Mouse (Mus musculus): ENCODE measurements around the gene Mcf2l. TPM values are rescaled to one million over a fixed set of nuclear protein-coding genes. Genes with fewer than 3 reads are reported as not detected.

Gene Mcf2l
- polyA plus RNA-seq, 1 experiment from 2014 or later, result 140 TPM

DNA sequence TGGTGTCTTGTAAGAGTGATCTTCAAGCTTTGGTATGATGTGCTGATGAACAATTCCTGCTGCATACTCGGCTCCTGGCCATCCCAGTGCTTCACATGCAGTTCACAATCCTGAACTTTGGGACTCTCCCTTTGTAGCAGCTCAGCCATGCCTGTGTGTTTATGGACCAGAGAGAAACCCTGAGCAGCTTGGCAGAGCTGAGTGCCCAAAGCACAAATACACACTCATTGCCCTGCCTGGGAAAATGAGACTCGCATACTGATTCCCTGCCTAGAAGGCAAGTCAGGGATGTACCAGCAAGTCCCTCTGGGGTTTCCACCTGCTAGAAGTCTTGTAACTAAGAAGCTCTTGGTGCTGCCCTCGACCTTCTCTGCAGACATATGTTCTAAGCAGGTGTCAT, 3.9 kb upstream of the Mcf2l start:
- Histone ChIP-seq H3K9me3 (ENCODE audit: control insufficient read depth, low read length) (no peaks in the 10 kb centered on the region), H3K4me2 (ENCODE audit: low read depth, low read length) (no peak overlapping the region), H3K36me3 (ENCODE audit: control insufficient read depth, insufficient read depth, low read length) (no peaks in the 10 kb centered on the region), H3K4me1 (ENCODE audit: control insufficient read depth, insufficient read depth, low read length) (peaks cover 5% of the 10 kb centered on the region; the same call in 1 of the 2 replicates), H3K9ac (replicated peaks; ENCODE audit: low read depth, low read length) (no peak overlapping the region), H3K4me3 (ENCODE audit: low read depth, low read length) (no peak overlapping the region), H3K27me3 (ENCODE audit: control insufficient read depth, insufficient read depth, low read length) (no peaks in the 10 kb centered on the region), H3K27ac (ENCODE audit: low read depth, low read length) (no peak overlapping the region)
- 74% methylated on average over 3 of the region's 3 CpGs for WGBS
- ATAC-seq (ENCODE audit: low read depth), result no peak

DNA sequence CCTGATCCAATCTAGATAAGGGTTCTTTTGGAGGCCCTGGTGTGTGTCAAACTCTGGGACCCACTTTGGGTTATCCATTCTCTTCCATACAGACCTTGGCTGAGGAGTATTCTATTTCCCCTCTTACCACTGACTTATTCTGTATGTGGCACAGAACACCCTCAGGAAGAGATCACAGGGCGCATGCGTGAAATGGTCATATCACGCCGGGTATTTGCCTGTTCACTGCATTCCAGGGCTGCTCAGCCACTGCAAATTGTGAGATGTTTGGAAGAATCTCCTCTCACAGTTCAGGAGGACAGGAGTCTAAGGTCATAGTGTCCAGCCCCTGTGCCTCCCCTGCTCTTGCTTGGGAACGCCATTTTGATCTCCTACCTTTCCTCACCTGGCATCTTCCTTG, 3.0 kb upstream of the Mcf2l start:
- Histone ChIP-seq H3K4me2 (ENCODE audit: low read depth, low read length) (no peak overlapping the region), H3K9ac (replicated peaks; ENCODE audit: low read depth, low read length) (no peak overlapping the region), H3K9me3 (ENCODE audit: control insufficient read depth, low read length) (no peaks in the 10 kb centered on the region), H3K4me3 (ENCODE audit: low read depth, low read length) (no peak overlapping the region), H3K27me3 (ENCODE audit: control insufficient read depth, insufficient read depth, low read length) (no peaks in the 10 kb centered on the region), H3K27ac (ENCODE audit: low read depth, low read length) (no peak overlapping the region), H3K4me1 (ENCODE audit: control insufficient read depth, insufficient read depth, low read length) (peaks cover 6% of the 10 kb centered on the region; the same call in 1 of the 2 replicates), H3K36me3 (ENCODE audit: control insufficient read depth, insufficient read depth, low read length) (no peaks in the 10 kb centered on the region)
- 78% methylated on average over 5 of the region's 5 CpGs for WGBS
- ATAC-seq (ENCODE audit: low read depth), result no peak

DNA sequence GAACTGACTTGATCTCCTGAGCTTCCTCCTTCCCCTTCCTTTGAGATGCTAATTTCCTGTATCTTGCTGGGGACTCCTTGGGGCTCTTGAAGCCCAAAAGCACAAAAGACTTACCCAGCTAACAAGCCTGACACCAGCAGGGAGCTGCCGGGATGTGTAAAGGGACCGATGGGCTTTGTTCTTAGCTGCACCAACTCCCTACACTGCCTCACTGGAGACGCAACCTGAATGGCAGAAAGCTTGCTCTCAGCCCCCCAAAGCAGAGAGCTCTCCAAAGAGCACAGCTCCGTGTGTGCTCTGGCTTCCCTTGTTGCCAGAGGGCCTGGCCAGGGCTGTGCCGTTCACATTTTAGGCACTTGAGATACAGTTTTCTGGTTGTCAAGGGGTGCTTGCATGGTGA, 2.1 kb upstream of the Mcf2l start:
- peaks cover 6% of the 10 kb centered on the region; the same call in 1 of the 2 replicates for H3K4me1 ChIP-seq (ENCODE audit: control insufficient read depth, insufficient read depth, low read length)
- no peaks in the 10 kb centered on the region for H3K9me3 ChIP-seq (ENCODE audit: control insufficient read depth, low read length)
- H3K27me3 ChIP-seq (ENCODE audit: control insufficient read depth, insufficient read depth, low read length), result no peaks in the 10 kb centered on the region
- H3K36me3 ChIP-seq (ENCODE audit: control insufficient read depth, insufficient read depth, low read length), result no peaks in the 10 kb centered on the region
- no peak overlapping the region for H3K27ac ChIP-seq (ENCODE audit: low read depth, low read length)
- H3K4me2 ChIP-seq (ENCODE audit: low read depth, low read length), result no peak overlapping the region
- no peak for ATAC-seq (ENCODE audit: low read depth)
- H3K9ac ChIP-seq (replicated peaks; ENCODE audit: low read depth, low read length), result no peak overlapping the region
- H3K4me3 ChIP-seq (ENCODE audit: low read depth, low read length), result no peak overlapping the region
- 0% methylated on average over 5 of the region's 5 CpGs for WGBS

DNA sequence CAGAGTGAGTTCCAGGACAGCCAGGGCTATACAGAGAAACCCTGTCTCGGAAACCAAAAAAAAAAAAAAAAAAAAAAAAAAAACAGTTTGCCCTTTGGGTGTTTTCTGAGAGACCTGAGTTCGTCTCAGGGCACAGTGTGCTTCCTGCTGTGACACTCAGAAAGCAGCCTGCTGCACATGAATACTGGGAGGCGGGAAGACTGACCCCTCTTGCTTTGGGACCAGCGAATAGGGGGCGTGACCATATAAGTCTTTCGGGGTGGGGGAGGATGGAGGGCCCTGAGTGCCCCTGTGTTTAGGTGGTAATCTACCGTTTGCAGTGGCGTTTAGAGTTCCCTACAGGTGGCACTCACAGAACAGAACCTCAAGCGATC, 636 bp upstream of the Mcf2l start:
- Histone ChIP-seq H3K4me3 (ENCODE audit: low read depth, low read length) (peak overlapping the region; percentile 52), H3K27ac (ENCODE audit: low read depth, low read length) (no peak overlapping the region), H3K4me1 (ENCODE audit: control insufficient read depth, insufficient read depth, low read length) (peaks cover 6% of the 10 kb centered on the region; the same call in 1 of the 2 replicates), H3K9me3 (ENCODE audit: control insufficient read depth, low read length) (no peaks in the 10 kb centered on the region), H3K9ac (replicated peaks; ENCODE audit: low read depth, low read length) (peak overlapping the region; percentile 68; the same call in 1 of the 2 replicates), H3K4me2 (ENCODE audit: low read depth, low read length) (peak overlapping the region; percentile 75), H3K27me3 (ENCODE audit: control insufficient read depth, insufficient read depth, low read length) (no peaks in the 10 kb centered on the region), H3K36me3 (ENCODE audit: control insufficient read depth, insufficient read depth, low read length) (no peaks in the 10 kb centered on the region)
- no peak; the same call in 1 of the 2 replicates for ATAC-seq (ENCODE audit: low read depth)
- WGBS, result 6% methylated on average over 9 of the region's 9 CpGs

DNA sequence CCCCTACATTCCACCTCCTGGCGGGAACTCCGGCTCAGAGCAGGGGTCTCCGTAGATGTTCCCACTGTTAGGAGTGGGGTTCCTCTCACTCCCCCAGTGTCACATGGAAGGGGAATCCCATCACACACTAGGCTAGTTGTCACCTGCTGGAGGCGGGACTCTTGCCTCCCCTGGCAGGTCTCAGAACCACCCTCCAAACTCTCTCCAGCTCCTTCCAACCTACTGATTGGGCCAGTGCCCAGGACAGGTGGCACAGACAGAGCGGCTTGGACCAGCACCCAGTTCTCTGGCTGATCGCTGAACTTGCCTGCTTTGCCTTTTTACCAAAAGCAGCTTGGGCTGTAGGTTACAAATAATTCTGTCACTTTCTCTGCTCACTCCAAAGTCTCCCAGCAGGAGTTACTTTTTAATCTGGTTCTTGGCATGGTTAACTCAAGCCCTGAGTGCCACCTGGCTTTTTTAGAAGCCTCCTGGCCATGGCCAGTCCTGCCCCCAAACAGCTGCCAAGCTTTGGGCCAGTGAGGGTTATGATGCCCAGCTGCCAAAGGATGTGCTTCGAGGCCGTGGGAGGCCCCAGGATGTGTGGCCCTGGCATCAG, 687 bp downstream of the Mcf2l start:
- H3K27me3 ChIP-seq (ENCODE audit: control insufficient read depth, insufficient read depth, low read length), result no peaks in the 10 kb centered on the region
- peaks cover 6% of the 10 kb centered on the region; the same call in 1 of the 2 replicates for H3K4me1 ChIP-seq (ENCODE audit: control insufficient read depth, insufficient read depth, low read length)
- peak overlapping the region; percentile 75 for H3K4me2 ChIP-seq (ENCODE audit: low read depth, low read length)
- 17% methylated on average over 8 of the region's 8 CpGs for WGBS
- no peaks in the 10 kb centered on the region for H3K36me3 ChIP-seq (ENCODE audit: control insufficient read depth, insufficient read depth, low read length)
- peak; percentile 68 for ATAC-seq (ENCODE audit: low read depth)
- H3K27ac ChIP-seq (ENCODE audit: low read depth, low read length), result no peak overlapping the region
- H3K9ac ChIP-seq (replicated peaks; ENCODE audit: low read depth, low read length), result peak overlapping the region; percentile 68
- H3K9me3 ChIP-seq (ENCODE audit: control insufficient read depth, low read length), result no peaks in the 10 kb centered on the region
- H3K4me3 ChIP-seq (ENCODE audit: low read depth, low read length), result peak overlapping the region; percentile 52

DNA sequence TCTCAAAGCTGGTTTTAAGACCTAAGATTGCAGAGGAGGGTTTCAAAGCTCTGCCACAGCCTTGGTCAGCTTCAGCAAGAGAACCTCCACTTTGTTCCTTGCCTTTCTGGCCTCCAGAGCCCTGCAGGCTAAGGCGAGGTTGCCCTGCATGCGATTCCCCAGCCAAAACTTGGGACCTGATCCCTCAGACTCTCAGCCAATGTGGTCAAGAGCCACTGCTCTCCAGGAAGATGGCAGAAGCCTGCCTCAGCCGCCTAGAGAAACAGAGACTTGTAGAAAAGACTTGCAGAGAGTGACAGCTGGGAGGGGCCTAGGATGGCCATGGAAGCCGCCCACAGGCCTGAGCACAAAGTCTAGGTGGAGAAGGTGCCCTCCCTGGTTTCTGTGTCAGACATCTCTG, 1.4 kb downstream of the Mcf2l start:
- H3K4me3 ChIP-seq (ENCODE audit: low read depth, low read length), result no peak overlapping the region
- H3K9me3 ChIP-seq (ENCODE audit: control insufficient read depth, low read length), result no peaks in the 10 kb centered on the region
- H3K27ac ChIP-seq (ENCODE audit: low read depth, low read length), result no peak overlapping the region
- no peak overlapping the region for H3K4me2 ChIP-seq (ENCODE audit: low read depth, low read length)
- H3K27me3 ChIP-seq (ENCODE audit: control insufficient read depth, insufficient read depth, low read length), result no peaks in the 10 kb centered on the region
- no peak for ATAC-seq (ENCODE audit: low read depth)
- H3K36me3 ChIP-seq (ENCODE audit: control insufficient read depth, insufficient read depth, low read length), result no peaks in the 10 kb centered on the region
- peaks cover 6% of the 10 kb centered on the region; the same call in 1 of the 2 replicates for H3K4me1 ChIP-seq (ENCODE audit: control insufficient read depth, insufficient read depth, low read length)
- WGBS, result 83% methylated on average over 4 of the region's 4 CpGs
- H3K9ac ChIP-seq (replicated peaks; ENCODE audit: low read depth, low read length), result no peak overlapping the region

DNA sequence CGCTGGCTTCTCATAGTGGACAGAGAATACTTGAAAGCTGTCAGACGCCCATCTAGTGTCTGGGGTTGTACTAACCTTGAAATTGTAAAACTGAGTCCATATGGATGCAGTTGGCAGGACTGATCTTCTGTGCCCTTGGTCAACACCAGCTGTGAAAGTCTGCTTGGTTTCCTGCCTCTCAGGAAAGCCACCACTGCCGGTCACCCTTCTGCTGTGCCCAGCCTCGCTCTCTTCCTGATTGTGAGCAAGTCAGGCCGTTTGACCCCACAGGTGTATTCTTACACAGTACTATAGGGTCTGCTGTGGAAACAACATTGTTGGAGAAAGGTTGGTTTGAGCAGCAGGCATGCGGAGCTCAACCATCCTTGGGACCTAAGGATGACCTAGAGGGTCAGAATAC, 3.5 kb downstream of the Mcf2l start:
- Histone ChIP-seq H3K4me3 (ENCODE audit: low read depth, low read length) (no peak overlapping the region), H3K4me2 (ENCODE audit: low read depth, low read length) (no peak overlapping the region), H3K4me1 (ENCODE audit: control insufficient read depth, insufficient read depth, low read length) (peaks cover 6% of the 10 kb centered on the region; the same call in 1 of the 2 replicates), H3K27ac (ENCODE audit: low read depth, low read length) (no peak overlapping the region), H3K36me3 (ENCODE audit: control insufficient read depth, insufficient read depth, low read length) (no peaks in the 10 kb centered on the region), H3K9me3 (ENCODE audit: control insufficient read depth, low read length) (no peaks in the 10 kb centered on the region), H3K27me3 (ENCODE audit: control insufficient read depth, insufficient read depth, low read length) (no peaks in the 10 kb centered on the region), H3K9ac (replicated peaks; ENCODE audit: low read depth, low read length) (no peak overlapping the region)
- no peak for ATAC-seq (ENCODE audit: low read depth)
- 88% methylated on average over 6 of the region's 6 CpGs for WGBS

DNA sequence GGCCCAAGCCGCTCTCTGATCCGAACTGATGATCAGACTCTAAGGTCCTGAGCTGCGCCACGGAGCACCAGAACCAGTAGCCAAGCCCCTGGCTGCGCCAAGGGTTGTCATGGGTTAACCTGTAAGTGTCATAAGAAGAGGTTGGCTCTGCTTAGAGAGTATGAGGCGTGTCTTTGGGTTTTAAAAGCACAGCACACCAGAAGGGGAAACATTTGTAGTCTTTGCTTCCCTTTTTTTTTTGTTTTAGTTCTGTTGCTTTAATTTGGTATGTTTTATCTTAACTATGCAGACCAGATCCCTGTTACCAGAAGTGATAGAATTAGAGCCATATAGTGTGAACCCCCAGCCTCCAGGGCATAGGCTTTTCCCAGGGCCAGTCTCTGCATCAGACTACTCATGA, 6.6 kb downstream of the Mcf2l start:
- ATAC-seq (ENCODE audit: low read depth), result no peak

DNA sequence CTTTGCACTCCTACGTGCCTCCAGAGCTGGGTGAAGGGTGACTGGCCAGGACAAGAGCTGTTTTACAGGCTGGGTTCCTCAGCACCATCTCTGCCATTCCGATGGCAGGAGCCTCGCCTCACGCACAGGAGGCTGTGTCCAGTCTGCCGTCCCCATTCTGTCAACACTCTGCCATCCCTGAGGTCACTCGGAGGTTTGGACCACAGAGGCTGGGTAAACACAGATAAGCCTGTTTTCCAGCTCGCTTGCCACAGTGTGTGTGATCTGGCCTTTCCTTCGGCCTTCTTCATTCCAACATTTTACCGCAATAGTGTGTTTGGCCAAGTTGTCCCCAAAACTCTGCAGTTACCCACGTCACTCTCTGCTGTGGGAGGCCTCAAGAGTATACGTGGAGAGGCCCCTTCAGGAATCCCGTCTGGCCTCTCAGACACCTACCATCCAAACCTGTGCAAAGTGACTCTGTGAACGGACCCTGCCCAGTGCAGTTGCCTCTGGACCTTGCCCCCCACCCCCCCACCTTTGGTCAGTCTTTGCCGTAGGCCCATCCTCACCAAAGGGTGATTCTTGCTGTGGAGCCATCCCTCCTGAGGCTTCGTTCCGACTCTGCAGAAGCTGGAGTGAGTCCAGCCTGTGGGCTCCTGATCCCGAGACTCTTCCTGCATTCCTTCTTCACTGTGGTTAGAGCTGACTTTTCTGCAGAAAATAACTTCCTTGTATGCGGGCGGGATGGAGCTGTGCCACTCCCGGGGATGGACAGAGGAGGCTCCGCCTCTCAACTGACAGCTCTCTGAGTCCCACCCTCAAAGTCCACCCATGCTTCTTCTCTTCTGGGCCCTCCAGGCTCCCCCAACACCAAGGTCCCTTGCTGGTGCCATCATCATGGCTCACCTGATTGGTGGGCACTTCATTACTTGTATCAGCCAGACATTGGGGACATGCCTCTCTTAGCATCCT, 9.7 kb downstream of the Mcf2l start:
- H3K9ac ChIP-seq (replicated peaks; ENCODE audit: low read depth, low read length), result no peak overlapping the region
- H3K36me3 ChIP-seq (ENCODE audit: control insufficient read depth, insufficient read depth, low read length), result no peaks in the 10 kb centered on the region
- no peaks in the 10 kb centered on the region for H3K4me1 ChIP-seq (ENCODE audit: control insufficient read depth, insufficient read depth, low read length)
- H3K9me3 ChIP-seq (ENCODE audit: control insufficient read depth, low read length), result no peaks in the 10 kb centered on the region
- ATAC-seq (ENCODE audit: low read depth), result no peak
- 91% methylated on average over 21 of the region's 21 CpGs for WGBS
- H3K27me3 ChIP-seq (ENCODE audit: control insufficient read depth, insufficient read depth, low read length), result no peaks in the 10 kb centered on the region
- H3K27ac ChIP-seq (ENCODE audit: low read depth, low read length), result no peak overlapping the region
- H3K4me2 ChIP-seq (ENCODE audit: low read depth, low read length), result no peak overlapping the region
- no peak overlapping the region for H3K4me3 ChIP-seq (ENCODE audit: low read depth, low read length)

More for the DNA sequence above, 6.6 kb downstream of the Mcf2l start:
- WGBS, result 95% methylated on average over 6 of the region's 6 CpGs
- Histone ChIP-seq H3K27ac (ENCODE audit: low read depth, low read length) (no peak overlapping the region), H3K4me1 (ENCODE audit: control insufficient read depth, insufficient read depth, low read length) (no peaks in the 10 kb centered on the region), H3K4me3 (ENCODE audit: low read depth, low read length) (no peak overlapping the region), H3K4me2 (ENCODE audit: low read depth, low read length) (no peak overlapping the region), H3K9ac (replicated peaks; ENCODE audit: low read depth, low read length) (no peak overlapping the region), H3K9me3 (ENCODE audit: control insufficient read depth, low read length) (no peaks in the 10 kb centered on the region), H3K36me3 (ENCODE audit: control insufficient read depth, insufficient read depth, low read length) (no peaks in the 10 kb centered on the region), H3K27me3 (ENCODE audit: control insufficient read depth, insufficient read depth, low read length) (no peaks in the 10 kb centered on the region)

Data from neural tube, embryonic 14.5 days (tissue).